Mouse (Mus musculus) small intestine, adult 2 months (tissue): ENCODE data around the gene Ice1.
A peak's percentile ranks its signal among the peaks of the same experiment; 100 is the strongest.

Source experiments
- CTCF ChIP-seq: fragments of 200-500 bp; IDR thresholded peaks from 2 replicates; pipeline ENCODE4 v1.5.1; 2012; ENCODE audit warnings: low read depth, mild to moderate bottlenecking, control low read depth, inconsistent platforms, low read length, moderate library complexity, mixed read lengths; ENCODE audit not compliant: insufficient replicate concordance, insufficient read length; ENCODE audit errors: extremely low read depth
- POLR2A ChIP-seq: fragments of 200-500 bp; IDR thresholded peaks from 2 replicates; pipeline ENCODE4 v1.6.1; 2012; ENCODE audit warnings: low read depth, mild to moderate bottlenecking, control low read depth, inconsistent platforms, low read length, moderate library complexity

GRCm38 (mm10) chr13:70604723-70605122, 32.7 kb downstream of the Ice1 start:
- TF ChIP-seq CTCF (peak; percentile 16; the same call in 1 of the 2 replicates), POLR2A (no peak)
